ENCODE assay signal across 9 mouse cellular contexts in the genomic region with DNA sequence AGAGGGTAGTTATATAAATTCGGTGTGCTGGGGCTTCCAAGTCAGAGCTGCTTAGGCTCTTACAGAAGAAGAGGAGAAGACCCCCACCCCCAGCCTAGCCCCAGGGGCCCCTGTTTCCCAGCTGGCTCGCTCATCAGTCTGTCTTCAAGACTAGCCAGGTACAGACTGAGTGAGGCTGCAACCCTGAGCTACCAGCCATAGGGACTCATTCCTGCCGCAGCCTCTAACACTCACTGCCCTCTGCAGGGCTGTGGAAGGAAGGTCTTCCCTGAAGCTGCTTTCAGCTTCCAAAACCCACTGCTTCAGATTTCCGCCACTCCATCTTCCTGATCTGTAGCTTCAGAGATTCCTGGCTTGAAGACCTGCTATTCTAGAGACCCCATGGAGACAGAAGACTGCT. TPM values are rescaled to one million over a fixed set of nuclear protein-coding genes. Genes with fewer than 3 reads are reported as not detected.
DNase-seq lines count a peak whose midpoint lies in the region; ATAC-seq and TF ChIP-seq lines count a peak whose summit lies in the region.
"Had no signal": no experiment of that assay in that cellular context is flagged by ENCODE, and none has a peak within 500 bp of the region (broad histone marks: within the 10 kb centered on the region; RNA-seq: fewer than 3 reads in every experiment).

No protein-coding gene starts in this region.

- peak; percentile 12; the same call in 1 of the 2 replicates for TF ChIP-seq CTCF in gastrocnemius, adult 2 months (IDR thresholded peaks at IDR 0.05)

- WGBS in midbrain, embryonic 14.5 days = 24% methylated on average over 4 of the region's 4 CpGs
- WGBS in midbrain, embryonic 15.5 days = 17% methylated on average over 4 of the region's 4 CpGs
- 27% methylated on average over 4 of the region's 4 CpGs for WGBS in hindbrain, embryonic 16.5 days

- H3K36me3 ChIP-seq in midbrain, embryonic 14.5 days (ENCODE audit: control insufficient read depth, insufficient read depth, low read length) = no peaks in the 10 kb centered on the region
- H3K36me3 ChIP-seq in midbrain, embryonic 15.5 days (replicated peaks) = no peaks in the 10 kb centered on the region
- no peaks in the 10 kb centered on the region for H3K36me3 ChIP-seq in hindbrain, embryonic 16.5 days (ENCODE audit: control insufficient read depth, insufficient read depth, low read length)

- DNase-seq in gastrocnemius, adult 2 months = no peak
- DNase-seq in gastrocnemius, adult 18-20 months (ENCODE audit: low spot score) = no peak
- peak; percentile 51 for DNase-seq in midbrain, embryonic 14.5 days
- peak; percentile 36 for DNase-seq in retina, postnatal 1 day
- no peak for DNase-seq in thymus, postnatal 36 days

- H3K4me3 ChIP-seq in gastrocnemius, adult 2 months = no peak overlapping the region
- H3K4me3 ChIP-seq in midbrain, embryonic 14.5 days (replicated peaks; ENCODE audit: low read depth, low read length) = no peak overlapping the region
- H3K4me3 ChIP-seq in midbrain, embryonic 15.5 days = no peak overlapping the region
- H3K4me3 ChIP-seq in hindbrain, embryonic 16.5 days (ENCODE audit: low read length) = no peak overlapping the region
- H3K4me3 ChIP-seq: myocyte had no signal

- intact Hi-C loops in gastrocnemius, adult 2 months (cut with DNase I) = no loop called here

- H3K4me2 ChIP-seq in midbrain, embryonic 14.5 days (ENCODE audit: low read length) = no peak overlapping the region
- no peak overlapping the region for H3K4me2 ChIP-seq in midbrain, embryonic 15.5 days
- H3K4me2 ChIP-seq in hindbrain, embryonic 16.5 days (ENCODE audit: low read length) = no peak overlapping the region

- no peaks in the 10 kb centered on the region for H3K27me3 ChIP-seq in midbrain, embryonic 14.5 days (ENCODE audit: control insufficient read depth, insufficient read depth, low read length)
- no peaks in the 10 kb centered on the region for H3K27me3 ChIP-seq in midbrain, embryonic 15.5 days (replicated peaks)
- no peaks in the 10 kb centered on the region for H3K27me3 ChIP-seq in hindbrain, embryonic 16.5 days (replicated peaks; ENCODE audit: control insufficient read depth, insufficient read depth, low read length)

- no peaks in the 10 kb centered on the region for H3K4me1 ChIP-seq in midbrain, embryonic 14.5 days (ENCODE audit: control insufficient read depth, insufficient read depth, low read length)
- H3K4me1 ChIP-seq in midbrain, embryonic 15.5 days = no peaks in the 10 kb centered on the region
- no peaks in the 10 kb centered on the region for H3K4me1 ChIP-seq in hindbrain, embryonic 16.5 days (ENCODE audit: control insufficient read depth, insufficient read depth, low read depth, low read length)

- ATAC-seq in midbrain, embryonic 14.5 days (ENCODE audit: low FRiP score, low TSS enrichment) = no peak
- ATAC-seq in midbrain, embryonic 15.5 days (replicated peaks) = no peak
- peak; percentile 65 for ATAC-seq in hindbrain, embryonic 16.5 days
- ATAC-seq in activated CD4-positive, CD25-positive, alpha-beta regulatory T cell, adult 4 months = no peak

- no peaks in the 10 kb centered on the region for H3K9me3 ChIP-seq in midbrain, embryonic 14.5 days (ENCODE audit: control insufficient read depth, low read length)
- H3K9me3 ChIP-seq in midbrain, embryonic 15.5 days = no peaks in the 10 kb centered on the region
- no peaks in the 10 kb centered on the region for H3K9me3 ChIP-seq in hindbrain, embryonic 16.5 days (ENCODE audit: control insufficient read depth, low read length)

- H3K27ac ChIP-seq in gastrocnemius, adult 2 months = no peak overlapping the region
- H3K27ac ChIP-seq in midbrain, embryonic 14.5 days (replicated peaks; ENCODE audit: low read depth, low read length) = no peak overlapping the region
- H3K27ac ChIP-seq in midbrain, embryonic 15.5 days = no peak overlapping the region
- no peak overlapping the region for H3K27ac ChIP-seq in hindbrain, embryonic 16.5 days (ENCODE audit: low read depth, low read length)

- no peak overlapping the region for H3K9ac ChIP-seq in midbrain, embryonic 14.5 days (replicated peaks; ENCODE audit: low read length)
- H3K9ac ChIP-seq in midbrain, embryonic 15.5 days = no peak overlapping the region
- H3K9ac ChIP-seq in hindbrain, embryonic 16.5 days (ENCODE audit: low read depth, low read length) = no peak overlapping the region

RNA-seq across cellular contexts. Expression of a gene that starts 35.5 kb away (rescaled TPM):
- total RNA-seq in gastrocnemius, adult 2 months (2021) = not detected
- total RNA-seq in gastrocnemius, adult 18-20 months (2021) = not detected
- 0.65 and 0.97 TPM in 2 replicates for polyA plus RNA-seq in midbrain, embryonic 14.5 days (2014; fragmentation: Nextera tagmentation; extraction: Ambion mirVana)
- 0.36 and 0.37 TPM in 2 replicates for polyA plus RNA-seq in midbrain, embryonic 15.5 days (2015; fragmentation: Nextera tagmentation; extraction: Ambion mirVana)
- polyA plus RNA-seq in hindbrain, embryonic 16.5 days (2015; fragmentation: Nextera tagmentation; extraction: Ambion mirVana) = 0.62 and 0.81 TPM in 2 replicates
- not detected for polyA plus RNA-seq in activated CD4-positive, CD25-positive, alpha-beta regulatory T cell, adult 4 months (2017; shearing (Covaris generic))
- polyA plus RNA-seq: myocyte had no signal

RNA-seq across cellular contexts. Expression of a gene that starts 53.4 kb away (rescaled TPM):
- total RNA-seq in gastrocnemius, adult 2 months (2021) = not detected
- total RNA-seq in gastrocnemius, adult 18-20 months (2021) = not detected
- polyA plus RNA-seq in midbrain, embryonic 14.5 days (2014; fragmentation: Nextera tagmentation; extraction: Ambion mirVana) = not detected in 2 replicates
- 0.12 and 0.13 TPM in 2 replicates for polyA plus RNA-seq in midbrain, embryonic 15.5 days (2015; fragmentation: Nextera tagmentation; extraction: Ambion mirVana)
- polyA plus RNA-seq in hindbrain, embryonic 16.5 days (2015; fragmentation: Nextera tagmentation; extraction: Ambion mirVana) = 0.17 and 0.20 TPM in 2 replicates
- not detected for polyA plus RNA-seq in activated CD4-positive, CD25-positive, alpha-beta regulatory T cell, adult 4 months (2017; shearing (Covaris generic))
- polyA plus RNA-seq: myocyte had no signal

RNA-seq across cellular contexts. Expression of a gene that starts 54.1 kb away (rescaled TPM):
- total RNA-seq in gastrocnemius, adult 2 months (2021) = 10 to 100 TPM; 51.9 to 52.4 TPM
- total RNA-seq in gastrocnemius, adult 18-20 months (2021) = 10 to 100 TPM; 47.9 to 52.6 TPM
- polyA plus RNA-seq in midbrain, embryonic 14.5 days (2014; fragmentation: Nextera tagmentation; extraction: Ambion mirVana) = 86.2 and 87.1 TPM in 2 replicates
- polyA plus RNA-seq in midbrain, embryonic 15.5 days (2015; fragmentation: Nextera tagmentation; extraction: Ambion mirVana) = 87.3 and 91.5 TPM in 2 replicates
- 112 and 129 TPM in 2 replicates for polyA plus RNA-seq in hindbrain, embryonic 16.5 days (2015; fragmentation: Nextera tagmentation; extraction: Ambion mirVana)
- polyA plus RNA-seq in activated CD4-positive, CD25-positive, alpha-beta regulatory T cell, adult 4 months (2017; shearing (Covaris generic)) = 10 to 100 TPM; 49.0 to 58.6 TPM

Comparison
In these comparisons a context has a peak if more than half of its experiments do, and no peak if none do; other contexts are left out.
1. DNase-seq: peak in midbrain, embryonic 14.5 days (single experiment) and retina, postnatal 1 day (single experiment); none in gastrocnemius, adult 2 months (single experiment), gastrocnemius, adult 18-20 months (single experiment) and thymus, postnatal 36 days (0 of 2).